Mouse (Mus musculus) heart, embryonic 13.5 days (tissue): ENCODE results near the gene Ccdc88a. TPM values are rescaled to one million over a fixed set of nuclear protein-coding genes. Genes with fewer than 3 reads are reported as not detected.

ENCODE experiments used
- ATAC-seq: fragments of 200-750 bp; cut with Nextera tagmentation; 2 replicates; pipeline ENCODE4 v1.8.0; 2017; ENCODE audit warnings: moderate TSS enrichment; ENCODE audit not compliant: insufficient number of reproducible peaks, low FRiP score, low TSS enrichment; ENCODE audit errors: extremely low read depth
- H3K27ac ChIP-seq: fragments of 300-500 bp; sonication (generic); replicated peaks from 2 replicates; pipeline ENCODE4 v1.5.1; 2015; ENCODE audit warnings: moderate library complexity, mild to moderate bottlenecking, inconsistent platforms
- H3K27me3 ChIP-seq: fragments of 300-500 bp; sonication (generic); replicated peaks from 2 replicates; pipeline ENCODE4 v1.6.1; 2015; ENCODE audit warnings: mild to moderate bottlenecking, inconsistent platforms
- H3K36me3 ChIP-seq: fragments of 300-500 bp; sonication (generic); 2 replicates; pipeline ENCODE4 v1.6.1; 2015; ENCODE audit warnings: mild to moderate bottlenecking, inconsistent platforms
- H3K4me1 ChIP-seq: fragments of 300-500 bp; sonication (generic); 2 replicates; pipeline ENCODE4 v1.6.1; 2015; ENCODE audit warnings: inconsistent platforms
- H3K4me2 ChIP-seq: fragments of 300-500 bp; sonication (generic); 2 replicates; pipeline ENCODE4 v1.6.1; 2015; ENCODE audit warnings: inconsistent platforms, mild to moderate bottlenecking, moderate library complexity
- H3K4me3 ChIP-seq: fragments of 300-500 bp; sonication (generic); 2 replicates; pipeline ENCODE4 v1.5.1; 2015; ENCODE audit warnings: moderate library complexity, mild to moderate bottlenecking, inconsistent platforms
- H3K9ac ChIP-seq: fragments of 300-500 bp; sonication (generic); 2 replicates; pipeline ENCODE4 v1.6.1; 2015; ENCODE audit warnings: inconsistent platforms, mild to moderate bottlenecking, moderate library complexity
- H3K9me3 ChIP-seq: fragments of 300-500 bp; sonication (generic); 2 replicates; pipeline ENCODE4 v1.6.1; 2016; ENCODE audit warnings: inconsistent platforms
- WGBS: fragments of 180-500 bp; shearing (Covaris S2); methylation state at CpG from one replicate; pipeline ENCODE4 v1.1.7; 2015; ENCODE audit warnings: mixed read lengths; 5-methylcytosine and 5-hydroxymethylcytosine counted together
- polyA plus RNA-seq: library from polyadenylated mRNA; unstranded; fragments of >200 nt; fragmentation: Nextera tagmentation; extraction: Ambion mirVana; gene quantifications from 2 replicates; pipeline ENCODE4 v1.2.1, GENCODE M21; 2015

The Ccdc88a gene
- polyA plus RNA-seq: 18.1 and 20.7 TPM in 2 replicates

- Histone ChIP-seq H3K4me3 (peak within 1 kb of the TSS; percentile 97), H3K9me3 (no peaks in the 10 kb centered on the region), H3K4me1 (peaks cover 12% of the 10 kb centered on the region), H3K4me2 (peak within 1 kb of the TSS; percentile 78), H3K27me3 (peaks cover 3% of the 10 kb centered on the region; the same call in 1 of the 2 replicates), H3K36me3 (peaks cover 5% of the 10 kb centered on the region; the same call in 1 of the 2 replicates), H3K27ac (peak within 1 kb of the TSS; percentile 97), H3K9ac (peak within 1 kb of the TSS; percentile 97)
- peak; percentile 95 for ATAC-seq
- WGBS: under 1% methylated on average over 103 of the region's 107 CpGs
Measured at GRCm38 (mm10) chr11:29373396-29374273, at the start of gene Ccdc88a. Gene Ccdc88a, plus strand, starts transcription at chr11:29373658.

DNA sequence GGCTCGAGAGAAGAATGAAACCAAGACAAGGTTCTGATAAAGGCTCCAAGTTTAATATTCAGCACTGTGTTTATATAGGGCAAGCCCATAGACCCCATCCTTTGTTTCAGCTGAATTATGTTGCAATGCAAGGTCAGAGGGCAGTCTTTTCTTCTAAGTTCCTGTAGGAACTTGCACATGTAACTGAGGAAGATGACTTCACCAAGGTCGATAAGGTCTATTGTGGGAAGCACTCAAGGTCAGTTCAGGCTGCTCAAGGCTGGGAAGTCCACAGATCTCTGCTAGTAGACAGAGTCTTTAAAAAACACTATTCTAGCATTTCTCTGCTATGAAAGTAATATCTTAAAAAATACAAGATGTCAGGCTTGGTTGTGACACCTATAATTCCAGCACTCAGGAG lies 38.0 kb upstream of the Ccdc88a start:
- Histone ChIP-seq H3K4me1 (no peaks in the 10 kb centered on the region), H3K9me3 (no peaks in the 10 kb centered on the region), H3K4me3 (no peak overlapping the region), H3K27me3 (no peaks in the 10 kb centered on the region), H3K36me3 (no peaks in the 10 kb centered on the region), H3K27ac (no peak overlapping the region), H3K9ac (no peak overlapping the region), H3K4me2 (no peak overlapping the region)
- WGBS: 65% methylated on average over 2 of the region's 2 CpGs
- ATAC-seq: no peak

DNA sequence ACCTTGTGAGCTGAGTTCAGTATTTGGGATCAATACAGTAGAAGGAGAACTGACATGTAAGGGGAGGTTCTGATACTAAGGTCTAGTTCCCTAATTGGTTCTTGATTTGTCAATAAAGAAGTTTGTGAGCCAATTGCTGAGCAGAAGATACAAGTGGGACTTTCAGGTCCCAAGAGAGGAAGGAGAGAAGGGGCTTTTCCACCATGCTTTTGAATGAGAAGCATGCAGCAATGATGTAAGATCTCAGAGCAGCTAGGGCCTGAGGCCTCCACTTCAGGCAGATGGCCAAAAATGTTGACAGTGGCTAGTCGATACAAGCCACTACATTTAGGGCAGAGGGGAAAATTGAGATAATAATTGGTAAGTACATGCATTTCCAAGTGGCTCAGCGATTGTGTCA lies 32.2 kb upstream of the Ccdc88a start:
- no peaks in the 10 kb centered on the region for H3K27me3 ChIP-seq
- no peak overlapping the region for H3K4me2 ChIP-seq
- 0 out of 2 replicates have a peak, but pooled peaks cover 4% of the 10 kb centered on the region for H3K4me1 ChIP-seq
- ATAC-seq: no peak
- no peak overlapping the region for H3K4me3 ChIP-seq
- H3K9me3 ChIP-seq: no peaks in the 10 kb centered on the region
- no peak overlapping the region for H3K27ac ChIP-seq
- WGBS: 31% methylated on average over 2 of the region's 2 CpGs
- H3K36me3 ChIP-seq: no peaks in the 10 kb centered on the region
- no peak overlapping the region for H3K9ac ChIP-seq

DNA sequence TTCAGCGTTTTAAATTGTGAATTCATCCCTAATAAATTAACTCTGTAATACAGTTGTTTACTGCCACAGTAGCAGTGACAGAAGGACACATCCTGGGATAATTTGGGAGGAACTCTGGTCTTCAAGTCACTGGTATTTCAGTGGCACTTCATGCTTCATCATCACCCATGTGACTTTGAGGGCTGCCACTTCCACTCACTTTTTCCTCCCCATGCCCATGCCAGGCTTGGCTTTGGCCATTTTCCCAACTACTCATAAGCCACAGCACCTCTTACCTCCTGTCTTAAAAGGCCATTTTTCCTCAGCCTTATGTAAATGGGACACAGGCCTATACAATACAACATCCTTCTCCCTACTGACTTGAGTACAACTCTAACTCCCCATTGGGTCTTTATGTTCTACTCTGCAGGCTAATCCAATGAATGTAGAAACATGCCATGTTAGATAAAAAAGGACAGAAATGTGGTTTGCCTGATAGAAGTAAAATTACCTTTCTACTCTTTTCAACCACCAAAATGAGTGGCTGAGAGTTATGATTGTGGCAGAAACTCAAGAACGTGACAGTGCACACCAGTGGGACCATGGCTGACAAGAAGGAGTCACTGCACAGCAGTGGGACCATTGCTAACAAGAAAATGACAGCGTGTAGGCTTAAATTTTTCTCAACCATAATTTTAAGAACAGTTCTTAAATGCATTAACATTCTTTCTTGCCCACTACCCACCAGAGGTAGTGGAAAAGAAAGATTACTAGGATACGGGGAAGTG lies 28.4 kb upstream of the Ccdc88a start:
- Histone ChIP-seq H3K9ac (no peak overlapping the region), H3K4me1 (0 out of 2 replicates have a peak, but pooled peaks cover 4% of the 10 kb centered on the region), H3K4me2 (no peak overlapping the region), H3K9me3 (no peaks in the 10 kb centered on the region), H3K36me3 (no peaks in the 10 kb centered on the region), H3K4me3 (no peak overlapping the region), H3K27me3 (no peaks in the 10 kb centered on the region), H3K27ac (0 out of 2 replicates have a peak overlapping the region, but pooled peaks have one; percentile 12)
- 72% methylated on average over 4 of the region's 4 CpGs for WGBS
- no peak for ATAC-seq

DNA sequence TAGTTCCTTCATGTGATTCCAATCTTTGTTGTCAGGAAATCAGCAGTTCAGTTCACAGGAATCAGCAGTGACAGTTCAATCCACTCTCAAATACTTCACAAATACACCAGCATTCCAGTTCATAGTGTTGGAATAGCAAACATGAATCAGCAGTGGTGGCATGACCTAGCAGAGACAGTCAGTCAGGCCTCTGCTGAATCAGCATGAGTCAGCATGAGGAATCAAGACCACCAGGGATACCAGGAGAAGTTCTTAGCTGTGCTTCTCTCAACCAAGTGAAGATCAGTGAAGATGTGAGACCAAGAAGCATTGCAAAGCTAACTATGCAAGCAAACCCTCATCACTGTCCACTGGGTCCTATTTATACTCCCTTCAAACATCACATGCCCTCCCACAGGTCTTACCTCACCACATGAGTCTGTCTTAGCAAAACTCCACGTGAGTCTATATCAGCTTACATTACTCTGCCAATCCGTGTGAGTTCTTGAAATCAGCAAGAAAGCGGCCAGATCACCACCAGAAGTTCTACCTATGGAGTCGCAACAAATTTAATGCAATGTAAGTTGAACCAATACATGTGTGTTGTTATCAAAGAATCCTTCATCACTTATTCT lies 27.7 kb upstream of the Ccdc88a start:
- 66% methylated on average over 4 of the region's 4 CpGs for WGBS
- Histone ChIP-seq H3K27ac (0 out of 2 replicates have a peak overlapping the region, but pooled peaks have one; percentile 12), H3K4me2 (no peak overlapping the region), H3K4me3 (no peak overlapping the region), H3K9ac (no peak overlapping the region), H3K4me1 (0 out of 2 replicates have a peak, but pooled peaks cover 4% of the 10 kb centered on the region), H3K9me3 (no peaks in the 10 kb centered on the region), H3K36me3 (no peaks in the 10 kb centered on the region), H3K27me3 (no peaks in the 10 kb centered on the region)
- peak; percentile 69 for ATAC-seq

- Histone ChIP-seq H3K9ac (no peak overlapping the region), H3K4me2 (no peak overlapping the region), H3K27ac (no peak overlapping the region), H3K9me3 (no peaks in the 10 kb centered on the region), H3K4me1 (no peaks in the 10 kb centered on the region), H3K27me3 (no peaks in the 10 kb centered on the region), H3K36me3 (no peaks in the 10 kb centered on the region), H3K4me3 (no peak overlapping the region)
- no peak for ATAC-seq
- 95% methylated on average over 2 of the region's 2 CpGs for WGBS
Measured at GRCm38 (mm10) chr11:29350891-29351290, 22.6 kb upstream of the Ccdc88a start.

GRCm38 (mm10) chr11:29352214-29352613 lies 21.2 kb upstream of the Ccdc88a start:
- H3K9me3 ChIP-seq: no peaks in the 10 kb centered on the region
- H3K36me3 ChIP-seq: no peaks in the 10 kb centered on the region
- ATAC-seq: no peak
- no peak overlapping the region for H3K9ac ChIP-seq
- no peak overlapping the region for H3K4me2 ChIP-seq
- no peak overlapping the region for H3K4me3 ChIP-seq
- H3K4me1 ChIP-seq: no peaks in the 10 kb centered on the region
- WGBS: 54% methylated on average over 1 of the region's 1 CpGs
- no peaks in the 10 kb centered on the region for H3K27me3 ChIP-seq
- no peak overlapping the region for H3K27ac ChIP-seq

DNA sequence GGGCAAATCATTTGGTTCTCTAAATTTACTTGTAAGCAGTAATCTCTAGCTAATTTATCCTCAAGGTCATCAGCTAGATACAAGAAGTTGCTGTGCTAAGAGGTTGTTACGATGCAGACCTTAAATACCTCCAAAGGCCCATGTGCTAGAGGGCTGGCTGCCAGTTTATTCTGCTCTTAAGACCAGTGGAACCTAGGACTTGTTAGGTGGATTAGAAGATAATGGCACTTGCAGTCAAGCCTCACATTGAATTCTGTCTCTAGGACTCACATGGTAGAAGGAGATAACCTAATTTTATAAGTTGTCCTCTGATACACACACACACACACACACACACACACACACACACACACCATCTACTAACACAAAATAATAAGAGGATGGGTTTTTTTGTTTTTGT lies 5.3 kb upstream of the Ccdc88a start:
- Histone ChIP-seq H3K4me3 (no peak overlapping the region), H3K4me1 (no peaks in the 10 kb centered on the region), H3K4me2 (no peak overlapping the region), H3K9me3 (no peaks in the 10 kb centered on the region), H3K9ac (no peak overlapping the region), H3K27me3 (peaks cover 5% of the 10 kb centered on the region; the same call in 1 of the 2 replicates), H3K36me3 (no peaks in the 10 kb centered on the region), H3K27ac (no peak overlapping the region)
- ATAC-seq: no peak
- 44% methylated on average over 1 of the region's 1 CpGs for WGBS

GRCm38 (mm10) chr11:29373050-29373395 lies 435 bp upstream of the Ccdc88a start:
- Histone ChIP-seq H3K9ac (peak overlapping the region; percentile 97), H3K27ac (peak overlapping the region; percentile 97), H3K4me2 (peak overlapping the region; percentile 78), H3K4me1 (peaks cover 12% of the 10 kb centered on the region), H3K36me3 (peaks cover 5% of the 10 kb centered on the region; the same call in 1 of the 2 replicates), H3K9me3 (no peaks in the 10 kb centered on the region), H3K4me3 (peak overlapping the region; percentile 97), H3K27me3 (peaks cover 5% of the 10 kb centered on the region; the same call in 1 of the 2 replicates)
- 2% methylated on average over 11 of the region's 11 CpGs for WGBS
- no peak for ATAC-seq

DNA sequence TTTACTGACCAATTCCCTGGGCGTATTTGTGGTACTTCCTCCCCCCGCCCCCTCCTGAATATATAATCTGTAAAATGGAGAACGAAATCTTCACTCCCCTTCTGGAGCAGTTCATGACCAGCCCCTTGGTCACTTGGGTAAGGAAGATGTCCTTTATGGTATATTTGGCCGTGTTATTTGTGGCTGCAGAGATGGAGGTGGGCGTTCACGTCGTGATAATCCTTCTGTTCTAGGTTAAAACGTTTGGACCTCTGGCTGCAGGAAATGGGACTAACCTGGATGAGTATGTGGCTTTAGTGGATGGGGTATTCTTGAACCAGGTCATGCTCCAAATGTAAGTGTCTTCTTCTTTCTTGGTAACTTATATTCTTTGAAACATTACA lies 807 bp downstream of the Ccdc88a start:
- Histone ChIP-seq H3K4me3 (peak overlapping the region; percentile 97), H3K4me2 (peak overlapping the region; percentile 78), H3K36me3 (peaks cover 5% of the 10 kb centered on the region; the same call in 1 of the 2 replicates), H3K27me3 (no peaks in the 10 kb centered on the region), H3K4me1 (peaks cover 12% of the 10 kb centered on the region), H3K27ac (peak overlapping the region; percentile 97), H3K9ac (peak overlapping the region; percentile 97), H3K9me3 (no peaks in the 10 kb centered on the region)
- 0% methylated on average over 8 of the region's 8 CpGs for WGBS
- no peak for ATAC-seq

DNA sequence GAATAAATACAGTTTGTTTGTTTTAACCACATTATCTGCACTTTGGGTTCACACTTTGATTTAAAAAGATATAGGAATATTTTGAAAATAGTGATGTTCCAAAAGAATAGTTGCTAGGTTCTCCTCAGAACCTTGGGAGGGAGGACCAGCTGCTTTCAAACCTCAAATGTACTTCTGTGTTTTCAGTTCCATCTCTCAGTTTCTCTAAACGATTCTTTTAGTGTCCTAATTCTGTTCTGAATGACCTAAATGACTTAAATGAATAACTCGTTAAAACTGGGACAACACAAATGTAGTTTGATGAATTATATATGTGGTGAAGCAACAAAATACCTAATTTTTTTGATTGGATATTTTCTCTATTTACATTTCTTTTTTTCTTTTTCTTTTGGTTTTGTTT lies 3.2 kb downstream of the Ccdc88a start:
- ATAC-seq: no peak
- Histone ChIP-seq H3K4me2 (no peak overlapping the region), H3K36me3 (peaks cover 5% of the 10 kb centered on the region; the same call in 1 of the 2 replicates), H3K27ac (no peak overlapping the region), H3K4me3 (no peak overlapping the region), H3K27me3 (no peaks in the 10 kb centered on the region), H3K9me3 (no peaks in the 10 kb centered on the region), H3K4me1 (peaks cover 20% of the 10 kb centered on the region), H3K9ac (no peak overlapping the region)
- WGBS: 82% methylated on average over 2 of the region's 2 CpGs
